Mouse (Mus musculus) embryonic facial prominence, embryonic 11.5 days (tissue): ENCODE data around the gene Apoc3. TPM values are rescaled to one million over a fixed set of nuclear protein-coding genes. Genes with fewer than 3 reads are reported as not detected.
A peak's percentile ranks its signal among the peaks of the same experiment; 100 is the strongest.

Experiments
- ATAC-seq: fragments of 200-750 bp; cut with Nextera tagmentation; replicated peaks from 2 replicates; pipeline ENCODE4 v1.8.0; 2017; ENCODE audit warnings: low read depth; ENCODE audit not compliant: insufficient number of reproducible peaks, low FRiP score, low TSS enrichment
- DNase-seq: peaks from one replicate; pipeline ENCODE4 v3.0.0-alpha.2; 2015; ENCODE audit warnings: low spot score
- H3K27ac ChIP-seq: fragments of 300-500 bp; sonication (generic); replicated peaks from 2 replicates; pipeline ENCODE4 v1.5.1; 2014; ENCODE audit warnings: mild to moderate bottlenecking, low read depth, low read length, control low read depth
- H3K27me3 ChIP-seq: fragments of 300-500 bp; sonication (generic); 2 replicates; pipeline ENCODE4 v1.6.1; 2014; ENCODE audit warnings: mild to moderate bottlenecking, low read length, moderate library complexity, mixed read lengths; ENCODE audit not compliant: control insufficient read depth, insufficient read depth
- H3K36me3 ChIP-seq: fragments of 300-500 bp; sonication (generic); replicated peaks from 2 replicates; pipeline ENCODE4 v1.6.1; 2014; ENCODE audit warnings: low read depth, mild to moderate bottlenecking, low read length, moderate library complexity, mixed read lengths; ENCODE audit not compliant: control insufficient read depth, insufficient read depth
- H3K4me1 ChIP-seq: fragments of 300-500 bp; sonication (generic); 2 replicates; pipeline ENCODE4 v1.6.1; 2014; ENCODE audit warnings: low read length, mixed read lengths; ENCODE audit not compliant: control insufficient read depth, insufficient read depth
- H3K4me2 ChIP-seq: fragments of 300-500 bp; sonication (generic); 2 replicates; pipeline ENCODE4 v1.6.1; 2014; ENCODE audit warnings: low read depth, mild to moderate bottlenecking, control low read depth, low read length, moderate library complexity
- H3K4me3 ChIP-seq: fragments of 300-500 bp; sonication (generic); 2 replicates; pipeline ENCODE4 v1.5.1; 2014; ENCODE audit warnings: low read depth, low read length, control low read depth
- H3K9ac ChIP-seq: fragments of 300-500 bp; sonication (generic); replicated peaks from 2 replicates; pipeline ENCODE4 v1.6.1; 2014; ENCODE audit warnings: mild to moderate bottlenecking, control low read depth, low read length
- H3K9me3 ChIP-seq: fragments of 300-500 bp; sonication (generic); replicated peaks from 2 replicates; pipeline ENCODE4 v1.6.1; 2016; ENCODE audit warnings: mild to moderate bottlenecking, low read length, inconsistent platforms, mixed read lengths; ENCODE audit not compliant: control insufficient read depth
- WGBS: fragments of 180-500 bp; shearing (Covaris S2); extraction: QIAGEN DNeasy Blood & Tissue Kit; methylation state at CpG from one replicate; pipeline ENCODE4 v1.1.7; 2014; 5-methylcytosine and 5-hydroxymethylcytosine counted together
- polyA plus RNA-seq: library from polyadenylated mRNA; unstranded; fragments of >200 nt; fragmentation: Nextera tagmentation; extraction: Ambion mirVana; gene quantifications from 2 replicates; pipeline ENCODE4 v1.2.1, GENCODE M21; 2014

Gene Apoc3
- polyA plus RNA-seq, 1 experiment from 2014 or later = not detected

- H3K27ac ChIP-seq = no peak overlapping the region
- H3K9me3 ChIP-seq = no peaks in the 10 kb centered on the region
- ATAC-seq = no peak
- H3K36me3 ChIP-seq = no peaks in the 10 kb centered on the region
- H3K27me3 ChIP-seq = no peaks in the 10 kb centered on the region
- no peak overlapping the region for H3K9ac ChIP-seq
- no peak overlapping the region for H3K4me2 ChIP-seq
- no peak for DNase-seq
- H3K4me1 ChIP-seq = no peaks in the 10 kb centered on the region
- 81% methylated on average over 4 of the region's 4 CpGs for WGBS
- H3K4me3 ChIP-seq = no peak overlapping the region
Measured at GRCm38 (mm10) chr9:46188370-46188769, 47.1 kb downstream of the Apoc3 start.

GRCm38 (mm10) chr9:46186387-46186786 is 49.0 kb downstream of the Apoc3 start:
- Histone ChIP-seq H3K4me1 (no peaks in the 10 kb centered on the region), H3K4me3 (no peak overlapping the region), H3K9me3 (no peaks in the 10 kb centered on the region), H3K27me3 (no peaks in the 10 kb centered on the region), H3K9ac (no peak overlapping the region), H3K36me3 (no peaks in the 10 kb centered on the region), H3K4me2 (no peak overlapping the region), H3K27ac (no peak overlapping the region)
- 90% methylated on average over 1 of the region's 1 CpGs for WGBS
- DNase-seq (no peak), ATAC-seq (no peak)

- Histone ChIP-seq H3K4me3 (no peak overlapping the region), H3K9me3 (no peaks in the 10 kb centered on the region), H3K4me1 (no peaks in the 10 kb centered on the region), H3K9ac (no peak overlapping the region), H3K27ac (no peak overlapping the region), H3K4me2 (no peak overlapping the region), H3K36me3 (no peaks in the 10 kb centered on the region), H3K27me3 (no peaks in the 10 kb centered on the region)
- 51% methylated on average over 2 of the region's 2 CpGs for WGBS
- DNase-seq (peak; percentile 39), ATAC-seq (no peak)
Measured at GRCm38 (mm10) chr9:46185191-46185590, 50.2 kb downstream of the Apoc3 start.

GRCm38 (mm10) chr9:46184542-46184941 is 50.9 kb downstream of the Apoc3 start:
- Histone ChIP-seq H3K36me3 (no peaks in the 10 kb centered on the region), H3K4me3 (no peak overlapping the region), H3K9me3 (no peaks in the 10 kb centered on the region), H3K9ac (no peak overlapping the region), H3K27ac (no peak overlapping the region), H3K27me3 (no peaks in the 10 kb centered on the region), H3K4me1 (no peaks in the 10 kb centered on the region), H3K4me2 (no peak overlapping the region)
- ATAC-seq = no peak
- DNase-seq = no peak
- 80% methylated on average over 5 of the region's 5 CpGs for WGBS

Other genes with a start within 250 kb of the Apoc3 start
- 227 and 229 TPM in 2 replicates for gene Pafah1b2, start 222.9 kb downstream of the Apoc3 start, polyA plus RNA-seq
- 6.9 and 8.2 TPM in 2 replicates for gene Sik3, start 222.8 kb downstream of the Apoc3 start, polyA plus RNA-seq
- 1.2 and 1.9 TPM in 2 replicates for gene Apoa1, start 7.1 kb downstream of the Apoc3 start, polyA plus RNA-seq
- gene Apoa4, start 5.1 kb upstream of the Apoc3 start, polyA plus RNA-seq = not detected in 2 replicates
- not detected in 2 replicates for gene Apoa5, start 33.0 kb upstream of the Apoc3 start, polyA plus RNA-seq
- gene Zpr1, start 37.4 kb upstream of the Apoc3 start, polyA plus RNA-seq = 65.9 and 67.1 TPM in 2 replicates
- 34.0 and 34.4 TPM in 2 replicates for gene Bud13, start 47.4 kb upstream of the Apoc3 start, polyA plus RNA-seq
- gene 4931429L15Rik, start 84.3 kb upstream of the Apoc3 start, polyA plus RNA-seq = not detected in 2 replicates